Mouse (Mus musculus) embryo, embryonic 11 days (tissue): ENCODE results near the gene Vmn2r9.
"Not testable (repeated sequence)": the region's sequence is repeated elsewhere in the genome, so short reads cannot be mapped to it uniquely, and the experiment has no call there.

ENCODE experiments used
- DNase-seq: peaks from one replicate; pipeline ENCODE4 v3.0.0-alpha.2; 2015

The Vmn2r9 gene

DNA sequence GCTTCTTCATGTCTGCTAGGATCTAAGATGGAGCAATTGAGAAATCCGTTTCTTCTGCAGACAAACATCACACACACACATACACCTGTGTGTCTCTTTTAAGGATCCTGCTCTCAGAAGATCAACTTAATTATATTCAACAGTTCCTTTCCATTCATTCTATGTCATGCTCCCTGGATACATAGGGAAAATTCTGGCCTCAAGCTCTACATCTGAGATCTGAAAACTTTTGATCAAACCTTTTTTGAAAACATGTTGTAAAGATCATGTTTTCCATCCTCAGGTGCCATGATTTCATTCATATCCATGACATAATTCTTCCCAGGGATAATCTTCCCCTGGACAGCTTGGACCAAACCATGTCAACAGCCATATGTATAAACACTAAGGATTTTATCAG is at the start of gene Vmn2r9:
Gene Vmn2r9 (minus strand): TSS at position 101 of the 400 bp plus-strand sequence.
- not testable (repeated sequence) for DNase-seq

GRCm38 (mm10) chr5:108866746-108867145 is 14.3 kb upstream of the Vmn2r9 start:
- DNase-seq: peak; percentile 25

GRCm38 (mm10) chr5:108849466-108849865 is 2.9 kb downstream of the Vmn2r9 start:
- no peak for DNase-seq

DNA sequence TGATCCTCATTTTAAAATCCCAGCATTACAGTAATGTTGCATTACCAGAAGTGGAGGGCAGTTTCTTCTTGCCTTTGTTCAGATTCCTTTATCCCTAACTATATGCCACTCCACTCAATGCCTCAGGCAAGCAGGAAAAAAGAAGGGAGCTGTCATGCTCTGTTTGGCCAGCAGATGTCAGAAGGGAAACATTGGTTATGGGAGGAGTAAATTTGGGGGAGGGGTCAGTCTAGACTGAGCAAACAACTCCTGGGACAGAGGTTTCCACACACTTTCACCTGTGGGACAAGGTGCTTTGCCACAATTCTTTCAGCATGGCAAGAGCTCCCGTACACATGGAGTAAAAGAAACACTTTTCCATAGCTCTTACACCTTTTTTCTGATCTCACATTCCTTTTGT is 16.2 kb downstream of the Vmn2r9 start:
- peak; percentile 9 for DNase-seq

DNA sequence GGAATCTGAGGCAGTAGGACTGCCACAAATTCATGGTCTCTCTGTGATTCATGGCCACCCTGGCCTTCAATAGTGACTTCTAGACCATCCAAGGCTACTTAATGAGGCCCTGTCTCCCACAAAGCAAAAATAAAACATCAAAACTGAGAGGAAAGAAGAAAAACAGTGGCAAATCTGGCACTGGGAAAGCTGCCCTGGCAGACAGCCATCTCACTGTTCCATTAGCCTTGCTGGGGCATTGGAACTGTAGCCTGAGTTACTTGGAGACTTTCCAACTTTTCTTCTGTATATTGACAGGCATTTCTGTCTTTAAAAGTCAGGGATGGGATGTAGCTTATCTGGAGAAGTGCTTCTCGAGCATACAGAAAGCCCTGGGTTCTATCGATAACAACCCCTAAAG is 29.1 kb downstream of the Vmn2r9 start:
- no peak for DNase-seq

DNA sequence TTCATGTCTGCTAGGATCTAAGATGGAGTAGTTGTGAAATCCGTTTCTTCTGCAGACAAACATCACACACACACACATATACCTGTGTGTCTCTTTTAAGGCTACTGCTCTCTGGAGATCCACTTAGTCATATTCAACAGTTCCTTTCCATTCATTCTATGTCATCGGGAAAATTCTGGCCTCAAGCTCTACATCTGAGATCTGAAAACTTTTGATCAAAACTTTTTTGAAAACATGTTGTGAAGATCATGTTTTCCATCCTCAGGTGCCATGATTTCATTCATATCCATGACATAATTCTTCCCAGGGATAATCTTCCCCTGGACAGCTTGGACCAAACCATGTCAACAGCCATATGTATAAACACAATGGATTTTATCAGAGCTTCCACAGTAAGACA is 43.7 kb downstream of the Vmn2r9 start, which contains the start of gene Vmn2r8:
Gene Vmn2r8 (minus strand): TSS at position 101 of the 400 bp plus-strand sequence.
- not testable (repeated sequence) for DNase-seq

DNA sequence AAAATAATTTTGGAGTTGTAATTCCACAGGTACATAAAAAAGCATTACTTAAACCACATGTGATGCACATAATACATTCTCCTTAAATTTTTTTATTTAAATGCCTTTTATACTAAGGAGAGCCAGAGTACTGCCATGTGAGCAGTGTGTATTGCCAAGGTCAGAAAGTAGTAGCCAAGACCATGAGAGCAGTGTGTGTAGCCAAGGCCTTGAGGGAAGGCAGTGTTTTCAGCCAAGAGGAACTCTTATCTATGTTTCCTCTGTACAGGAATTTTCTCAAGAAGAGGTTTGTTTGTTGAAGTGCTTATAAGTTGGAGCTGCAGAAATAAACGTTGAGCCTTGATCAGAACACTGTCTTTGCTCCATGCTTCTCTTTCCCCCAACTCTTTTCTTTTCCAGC is 48.8 kb downstream of the Vmn2r9 start:
- DNase-seq: no peak

- not testable (repeated sequence) for DNase-seq
Observed at GRCm38 (mm10) chr5:108795263-108795662, 57.1 kb downstream of the Vmn2r9 start, which contains the start of gene Tmed11. Tmed11 (minus strand) TSS chr5:108795363.

DNA sequence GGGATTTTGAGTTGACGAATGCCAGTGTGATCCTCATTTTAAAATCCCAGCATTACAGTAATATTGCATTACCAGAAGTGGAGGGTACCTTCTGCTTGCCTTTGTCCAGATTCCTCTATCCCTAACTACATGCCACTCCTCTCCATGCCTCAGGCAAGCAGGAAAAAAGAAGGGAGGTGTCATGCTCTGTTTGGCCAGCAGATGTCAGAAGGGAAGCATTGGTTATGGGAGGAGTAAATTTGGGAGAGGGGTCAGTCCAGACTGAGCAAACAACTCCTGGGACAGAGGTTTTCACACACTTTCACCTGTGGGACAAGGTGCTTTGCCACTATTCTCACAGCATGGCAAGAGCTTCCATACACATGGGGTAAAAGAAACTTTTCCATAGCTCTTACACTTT is 62.0 kb downstream of the Vmn2r9 start:
- DNase-seq: peak; percentile 10
